Mouse (Mus musculus) hindbrain, embryonic 13.5 days (tissue): ENCODE data around the gene Sectm1a. TPM values are rescaled to one million over a fixed set of nuclear protein-coding genes. Genes with fewer than 3 reads are reported as not detected.
"Not testable (repeated sequence)": the region's sequence is repeated elsewhere in the genome, so short reads cannot be mapped to it uniquely, and the experiment has no call there.

Experiments
- ATAC-seq: fragments of 200-750 bp; cut with Nextera tagmentation; 2 replicates; pipeline ENCODE4 v1.8.0; 2017; ENCODE audit warnings: moderate TSS enrichment; ENCODE audit not compliant: low FRiP score
- H3K27ac ChIP-seq: fragments of 300-500 bp; sonication (generic); 2 replicates; pipeline ENCODE4 v1.5.1; 2015; ENCODE audit warnings: inconsistent platforms, mild to moderate bottlenecking, moderate library complexity
- H3K27me3 ChIP-seq: fragments of 300-500 bp; sonication (generic); 2 replicates; pipeline ENCODE4 v1.6.1; 2015; ENCODE audit warnings: mild to moderate bottlenecking, inconsistent platforms
- H3K36me3 ChIP-seq: fragments of 300-500 bp; sonication (generic); 2 replicates; pipeline ENCODE4 v1.6.1; 2015; ENCODE audit warnings: mild to moderate bottlenecking, inconsistent platforms
- H3K4me1 ChIP-seq: fragments of 300-500 bp; sonication (generic); replicated peaks from 2 replicates; pipeline ENCODE4 v1.6.1; 2015; ENCODE audit warnings: inconsistent platforms
- H3K4me2 ChIP-seq: fragments of 300-500 bp; sonication (generic); 2 replicates; pipeline ENCODE4 v1.6.1; 2015; ENCODE audit warnings: inconsistent platforms, mild to moderate bottlenecking, moderate library complexity
- H3K4me3 ChIP-seq: fragments of 300-500 bp; sonication (generic); 2 replicates; pipeline ENCODE4 v1.5.1; 2015; ENCODE audit warnings: mild to moderate bottlenecking, inconsistent platforms
- H3K9ac ChIP-seq: fragments of 300-500 bp; sonication (generic); 2 replicates; pipeline ENCODE4 v1.6.1; 2015; ENCODE audit warnings: mild to moderate bottlenecking, inconsistent platforms
- H3K9me3 ChIP-seq: fragments of 300-500 bp; sonication (generic); 2 replicates; pipeline ENCODE4 v1.6.1; 2016; ENCODE audit warnings: inconsistent platforms
- WGBS: fragments of 180-500 bp; shearing (Covaris S2); methylation state at CpG from one replicate; pipeline ENCODE4 v1.1.7; 2015; 5-methylcytosine and 5-hydroxymethylcytosine counted together
- polyA plus RNA-seq: library from polyadenylated mRNA; unstranded; fragments of >200 nt; fragmentation: Nextera tagmentation; extraction: Ambion mirVana; gene quantifications from 2 replicates; pipeline ENCODE4 v1.2.1, GENCODE M21; 2015

The Sectm1a gene
- polyA plus RNA-seq, 1 experiment from 2014 or later = not detected

- no peak for ATAC-seq
- Histone ChIP-seq H3K4me1 (no peaks in the 10 kb centered on the region), H3K9me3 (no peaks in the 10 kb centered on the region), H3K27me3 (0 out of 2 replicates have a peak, but pooled peaks cover 3% of the 10 kb centered on the region), H3K4me3 (no peak overlapping the region), H3K27ac (no peak overlapping the region), H3K9ac (no peak overlapping the region), H3K36me3 (no peaks in the 10 kb centered on the region), H3K4me2 (no peak overlapping the region)
- WGBS = 83% methylated on average over 5 of the region's 5 CpGs
Observed at GRCm38 (mm10) chr11:121058122-121058521, 22.9 kb downstream of the Sectm1a start.

- Histone ChIP-seq H3K4me3 (no peak overlapping the region), H3K27me3 (0 out of 2 replicates have a peak, but pooled peaks cover 3% of the 10 kb centered on the region), H3K9ac (no peak overlapping the region), H3K4me2 (no peak overlapping the region), H3K9me3 (no peaks in the 10 kb centered on the region), H3K36me3 (no peaks in the 10 kb centered on the region), H3K4me1 (no peaks in the 10 kb centered on the region), H3K27ac (no peak overlapping the region)
- no peak for ATAC-seq
- WGBS = 81% methylated on average over 7 of the region's 7 CpGs
Observed at GRCm38 (mm10) chr11:121056536-121057236, 24.3 kb downstream of the Sectm1a start.

- no peaks in the 10 kb centered on the region for H3K4me1 ChIP-seq
- no peak overlapping the region for H3K27ac ChIP-seq
- no peak overlapping the region for H3K4me3 ChIP-seq
- H3K4me2 ChIP-seq = no peak overlapping the region
- no peaks in the 10 kb centered on the region for H3K36me3 ChIP-seq
- H3K27me3 ChIP-seq = 0 out of 2 replicates have a peak, but pooled peaks cover 8% of the 10 kb centered on the region
- no peaks in the 10 kb centered on the region for H3K9me3 ChIP-seq
- no peak overlapping the region for H3K9ac ChIP-seq
- ATAC-seq = no peak
- WGBS = 15% methylated on average over 8 of the region's 8 CpGs
Observed at GRCm38 (mm10) chr11:121053536-121053935, 27.5 kb downstream of the Sectm1a start.

- no peak overlapping the region for H3K9ac ChIP-seq
- no peaks in the 10 kb centered on the region for H3K9me3 ChIP-seq
- H3K27ac ChIP-seq = no peak overlapping the region
- H3K27me3 ChIP-seq = 0 out of 2 replicates have a peak, but pooled peaks cover 8% of the 10 kb centered on the region
- H3K4me1 ChIP-seq = no peaks in the 10 kb centered on the region
- ATAC-seq = no peak
- no peak overlapping the region for H3K4me2 ChIP-seq
- H3K36me3 ChIP-seq = no peaks in the 10 kb centered on the region
- 77% methylated on average over 4 of the region's 4 CpGs for WGBS
- no peak overlapping the region for H3K4me3 ChIP-seq
Observed at GRCm38 (mm10) chr11:121052387-121052786, 28.6 kb downstream of the Sectm1a start.

- 0 out of 2 replicates have a peak, but pooled peaks cover 11% of the 10 kb centered on the region for H3K27me3 ChIP-seq
- H3K36me3 ChIP-seq = no peaks in the 10 kb centered on the region
- no peak overlapping the region for H3K27ac ChIP-seq
- no peak overlapping the region for H3K4me3 ChIP-seq
- no peak overlapping the region for H3K9ac ChIP-seq
- H3K9me3 ChIP-seq = no peaks in the 10 kb centered on the region
- no peaks in the 10 kb centered on the region for H3K4me1 ChIP-seq
- 60% methylated on average over 1 of the region's 1 CpGs for WGBS
- no peak overlapping the region for H3K4me2 ChIP-seq
- no peak for ATAC-seq
Observed at GRCm38 (mm10) chr11:121051793-121052192, 29.2 kb downstream of the Sectm1a start.

GRCm38 (mm10) chr11:121049840-121050239, 31.2 kb downstream of the Sectm1a start:
- H3K36me3 ChIP-seq = no peaks in the 10 kb centered on the region
- H3K4me3 ChIP-seq = no peak overlapping the region
- no peak overlapping the region for H3K27ac ChIP-seq
- no peaks in the 10 kb centered on the region for H3K9me3 ChIP-seq
- H3K27me3 ChIP-seq = 0 out of 2 replicates have a peak, but pooled peaks cover 11% of the 10 kb centered on the region
- no peak overlapping the region for H3K9ac ChIP-seq
- 64% methylated on average over 1 of the region's 1 CpGs for WGBS
- no peak overlapping the region for H3K4me2 ChIP-seq
- no peaks in the 10 kb centered on the region for H3K4me1 ChIP-seq
- no peak for ATAC-seq

- peaks cover 17% of the 10 kb centered on the region; the same call in 1 of the 2 replicates for H3K27me3 ChIP-seq
- no peak overlapping the region for H3K4me3 ChIP-seq
- H3K4me1 ChIP-seq = no peaks in the 10 kb centered on the region
- H3K36me3 ChIP-seq = no peaks in the 10 kb centered on the region
- ATAC-seq = no peak
- WGBS = 71% methylated on average over 2 of the region's 2 CpGs
- no peak overlapping the region for H3K27ac ChIP-seq
- H3K4me2 ChIP-seq = no peak overlapping the region
- no peak overlapping the region for H3K9ac ChIP-seq
- no peaks in the 10 kb centered on the region for H3K9me3 ChIP-seq
Observed at GRCm38 (mm10) chr11:121047826-121048399, 33.1 kb downstream of the Sectm1a start.

- no peaks in the 10 kb centered on the region for H3K9me3 ChIP-seq
- no peak overlapping the region for H3K4me2 ChIP-seq
- H3K27ac ChIP-seq = no peak overlapping the region
- WGBS = 51% methylated on average over 1 of the region's 1 CpGs
- no peaks in the 10 kb centered on the region for H3K36me3 ChIP-seq
- no peak overlapping the region for H3K9ac ChIP-seq
- peaks cover 25% of the 10 kb centered on the region; the same call in 1 of the 2 replicates for H3K27me3 ChIP-seq
- no peak for ATAC-seq
- H3K4me3 ChIP-seq = no peak overlapping the region
- no peaks in the 10 kb centered on the region for H3K4me1 ChIP-seq
Observed at GRCm38 (mm10) chr11:121045286-121045685, 35.7 kb downstream of the Sectm1a start.

GRCm38 (mm10) chr11:121043025-121043424, 38.0 kb downstream of the Sectm1a start:
- not testable (repeated sequence) for H3K27ac ChIP-seq, H3K4me3 ChIP-seq, H3K4me1 ChIP-seq, ATAC-seq, H3K4me2 ChIP-seq, H3K9me3 ChIP-seq, H3K9ac ChIP-seq, H3K36me3 ChIP-seq
- peaks cover 23% of the 10 kb centered on the region; the same call in 1 of the 2 replicates for H3K27me3 ChIP-seq
- WGBS = 39% methylated on average over 1 of the region's 1 CpGs

GRCm38 (mm10) chr11:121042480-121042879, 38.5 kb downstream of the Sectm1a start:
- no peak overlapping the region for H3K4me2 ChIP-seq
- no peak overlapping the region for H3K4me3 ChIP-seq
- WGBS = 80% methylated on average over 4 of the region's 4 CpGs
- H3K27me3 ChIP-seq = peaks cover 22% of the 10 kb centered on the region; the same call in 1 of the 2 replicates
- H3K27ac ChIP-seq = no peak overlapping the region
- no peaks in the 10 kb centered on the region for H3K9me3 ChIP-seq
- no peak overlapping the region for H3K9ac ChIP-seq
- ATAC-seq = no peak
- no peaks in the 10 kb centered on the region for H3K4me1 ChIP-seq
- H3K36me3 ChIP-seq = no peaks in the 10 kb centered on the region

GRCm38 (mm10) chr11:121041636-121042035, 39.4 kb downstream of the Sectm1a start:
- ATAC-seq = no peak
- no peak overlapping the region for H3K4me2 ChIP-seq
- H3K9me3 ChIP-seq = no peaks in the 10 kb centered on the region
- 80% methylated on average over 4 of the region's 4 CpGs for WGBS
- H3K4me1 ChIP-seq = no peaks in the 10 kb centered on the region
- H3K27me3 ChIP-seq = peaks cover 18% of the 10 kb centered on the region; the same call in 1 of the 2 replicates
- no peak overlapping the region for H3K27ac ChIP-seq
- no peaks in the 10 kb centered on the region for H3K36me3 ChIP-seq
- no peak overlapping the region for H3K4me3 ChIP-seq
- H3K9ac ChIP-seq = no peak overlapping the region

- H3K36me3 ChIP-seq = no peaks in the 10 kb centered on the region
- 6% methylated on average over 4 of the region's 4 CpGs for WGBS
- no peaks in the 10 kb centered on the region for H3K4me1 ChIP-seq
- no peaks in the 10 kb centered on the region for H3K9me3 ChIP-seq
- H3K4me3 ChIP-seq = no peak overlapping the region
- H3K27ac ChIP-seq = no peak overlapping the region
- no peak overlapping the region for H3K4me2 ChIP-seq
- peaks cover 18% of the 10 kb centered on the region; the same call in 1 of the 2 replicates for H3K27me3 ChIP-seq
- no peak for ATAC-seq
- no peak overlapping the region for H3K9ac ChIP-seq
Observed at GRCm38 (mm10) chr11:121041212-121041611, 39.8 kb downstream of the Sectm1a start.
